Mouse (Mus musculus): ENCODE data around the gene Pard3b. TPM values are rescaled to one million over a fixed set of nuclear protein-coding genes. Genes with fewer than 3 reads are reported as not detected.

Gene Pard3b
- total and polyA plus RNA-seq, 3 experiments, result 0.30 to 0.75 (median 0.63) TPM

GRCm38 (mm10) chr1:61846606-61847005 is 208.0 kb downstream of the Pard3b start:
- in situ Hi-C loops (cut with MboI; ENCODE audit: low pct_ligation_motif_present, low pct_unique_long_range_greater_than_20kb, low sequenced_read_pairs), result no loop called here
- Histone ChIP-seq H3K4me2 (ENCODE audit: insufficient read depth, low read depth, poor library complexity, severe bottlenecking) (no peak overlapping the region), H3K36me3 (replicated peaks in 1 of 2; ENCODE audit: control insufficient read depth in 1 of 2, insufficient read depth in 1 of 2, low read length in 1 of 2) (no peaks in the 10 kb centered on the region), H3K79me2 (replicated peaks; ENCODE audit: control insufficient read depth, extremely low read depth, insufficient read depth, poor library complexity, severe bottlenecking) (no peaks in the 10 kb centered on the region), H3K4me1 (ENCODE audit: control insufficient read depth in 1 of 2, insufficient read depth in 2 of 2) (no peaks in the 10 kb centered on the region), H3K9me3 (replicated peaks; ENCODE audit: low read length) (no peaks in the 10 kb centered on the region), H3K27ac (ENCODE audit: insufficient read depth, low read depth) (no peak overlapping the region), H3K4me3 (replicated peaks in 1 of 3; ENCODE audit: low read depth in 2 of 3, low read length in 2 of 3, poor library complexity in 1 of 3) (no peak overlapping the region), H3K9ac (ENCODE audit: insufficient read depth, low read depth) (no peak overlapping the region), H3K27me3 (replicated peaks) (no peaks in the 10 kb centered on the region)
- no peak for TF ChIP-seq PAX5 (IDR thresholded peaks at IDR 0.05; ENCODE audit: low read length)
- TF ChIP-seq ETS1 (conservative IDR thresholded peaks at IDR 0.05; ENCODE audit: low read depth, low read length), result no peak
- no peak for DNase-seq (ENCODE audit: extremely low read depth)
- dilution Hi-C loops (cut with MboI; ENCODE audit: extremely low pct_ligation_motif_present, extremely low pct_unique_long_range_greater_than_20kb, low sequenced_read_pairs), result no loop called here

GRCm38 (mm10) chr1:61849029-61849714 is 210.5 kb downstream of the Pard3b start:
- dilution Hi-C loops (cut with MboI; ENCODE audit: extremely low pct_ligation_motif_present, extremely low pct_unique_long_range_greater_than_20kb, low sequenced_read_pairs), result no loop called here
- DNase-seq (ENCODE audit: extremely low read depth), result no peak
- no peaks in the 10 kb centered on the region for H3K27me3 ChIP-seq (replicated peaks)
- no peaks in the 10 kb centered on the region for H3K79me2 ChIP-seq (replicated peaks; ENCODE audit: control insufficient read depth, extremely low read depth, insufficient read depth, poor library complexity, severe bottlenecking)
- no peak overlapping the region for H3K4me3 ChIP-seq (replicated peaks in 1 of 3; ENCODE audit: low read depth in 2 of 3, low read length in 2 of 3, poor library complexity in 1 of 3)
- no peak overlapping the region for H3K9ac ChIP-seq (ENCODE audit: insufficient read depth, low read depth)
- H3K9me3 ChIP-seq (replicated peaks; ENCODE audit: low read length), result no peaks in the 10 kb centered on the region
- H3K27ac ChIP-seq (ENCODE audit: insufficient read depth, low read depth), result no peak overlapping the region
- H3K36me3 ChIP-seq (replicated peaks in 1 of 2; ENCODE audit: control insufficient read depth in 1 of 2, insufficient read depth in 1 of 2, low read length in 1 of 2), result no peaks in the 10 kb centered on the region
- no peak overlapping the region for H3K4me2 ChIP-seq (ENCODE audit: insufficient read depth, low read depth, poor library complexity, severe bottlenecking)
- no peaks in the 10 kb centered on the region for H3K4me1 ChIP-seq (ENCODE audit: control insufficient read depth in 1 of 2, insufficient read depth in 2 of 2)
- TF ChIP-seq NELFE (IDR thresholded peaks at IDR 0.05; ENCODE audit: low read depth, low read length) (no peak), JUN (IDR thresholded peaks at IDR 0.05; ENCODE audit: insufficient read depth, low read depth, low read length) (no peak), ZKSCAN1 (IDR thresholded peaks at IDR 0.05; ENCODE audit: borderline replicate concordance, low read depth, low read length) (no peak), CTCF (conservative IDR thresholded peaks at IDR 0.05 in 1 of 2, IDR thresholded peaks at IDR 0.05 in 1 of 2; ENCODE audit: low read depth in 2 of 2, low read length in 2 of 2) (no peak), KAT2A (IDR thresholded peaks at IDR 0.05; ENCODE audit: insufficient replicate concordance, low read length) (no peak), MYC (IDR thresholded peaks at IDR 0.05; ENCODE audit: low read depth, low read length) (no peak), TBP (conservative IDR thresholded peaks at IDR 0.05; ENCODE audit: low read depth, low read length) (no peak), NRF1 (IDR thresholded peaks at IDR 0.05; ENCODE audit: low read depth, low read length) (no peak), RAD21 (IDR thresholded peaks at IDR 0.05; ENCODE audit: low read depth, low read length) (no peak), HCFC1 (IDR thresholded peaks at IDR 0.05; ENCODE audit: low read depth, low read length) (no peak)
- in situ Hi-C loops (cut with MboI; ENCODE audit: low pct_ligation_motif_present, low pct_unique_long_range_greater_than_20kb, low sequenced_read_pairs), result no loop called here

- no peak overlapping the region for H3K9ac ChIP-seq (ENCODE audit: insufficient read depth, low read depth)
- no peaks in the 10 kb centered on the region for H3K27me3 ChIP-seq (replicated peaks)
- TF ChIP-seq MEF2A (IDR thresholded peaks at IDR 0.05; ENCODE audit: borderline replicate concordance, low read depth, low read length), result no peak
- TF ChIP-seq MAX (IDR thresholded peaks at IDR 0.05; ENCODE audit: low read length), result no peak
- TF ChIP-seq E2F4 (IDR thresholded peaks at IDR 0.05; ENCODE audit: insufficient replicate concordance, low read depth, low read length), result no peak
- TF ChIP-seq IRF4 (IDR thresholded peaks at IDR 0.05; ENCODE audit: low read depth, low read length), result no peak
- no peak for TF ChIP-seq ZNF384 (IDR thresholded peaks at IDR 0.05; ENCODE audit: low read depth, low read length)
- TF ChIP-seq GABPA (IDR thresholded peaks at IDR 0.05; ENCODE audit: insufficient replicate concordance, low read depth, low read length), result no peak
- no peak for TF ChIP-seq POLR2A (IDR thresholded peaks at IDR 0.05; ENCODE audit: low read depth, low read length)
- no peak for TF ChIP-seq ETS1 (conservative IDR thresholded peaks at IDR 0.05; ENCODE audit: low read depth, low read length)
- no peak for DNase-seq (ENCODE audit: extremely low read depth)
- H3K4me2 ChIP-seq (ENCODE audit: insufficient read depth, low read depth, poor library complexity, severe bottlenecking), result no peak overlapping the region
- no peaks in the 10 kb centered on the region for H3K36me3 ChIP-seq (replicated peaks in 1 of 2; ENCODE audit: control insufficient read depth in 1 of 2, insufficient read depth in 1 of 2, low read length in 1 of 2)
- H3K4me3 ChIP-seq (replicated peaks in 1 of 3; ENCODE audit: low read depth in 2 of 3, low read length in 2 of 3, poor library complexity in 1 of 3), result no peak overlapping the region
- no peaks in the 10 kb centered on the region for H3K9me3 ChIP-seq (replicated peaks; ENCODE audit: low read length)
- no peaks in the 10 kb centered on the region for H3K4me1 ChIP-seq (ENCODE audit: control insufficient read depth in 1 of 2, insufficient read depth in 2 of 2)
- in situ Hi-C loops (cut with MboI; ENCODE audit: low pct_ligation_motif_present, low pct_unique_long_range_greater_than_20kb, low sequenced_read_pairs), result no loop called here
- dilution Hi-C loops (cut with MboI; ENCODE audit: extremely low pct_ligation_motif_present, extremely low pct_unique_long_range_greater_than_20kb, low sequenced_read_pairs), result no loop called here
- no peak overlapping the region for H3K27ac ChIP-seq (ENCODE audit: insufficient read depth, low read depth)
- no peaks in the 10 kb centered on the region for H3K79me2 ChIP-seq (replicated peaks; ENCODE audit: control insufficient read depth, extremely low read depth, insufficient read depth, poor library complexity, severe bottlenecking)
Measured at GRCm38 (mm10) chr1:61850471-61850870, 211.8 kb downstream of the Pard3b start.
